Mouse (Mus musculus) neural tube, embryonic 14.5 days (tissue): ENCODE data around the gene Gipc1. TPM values are rescaled to one million over a fixed set of nuclear protein-coding genes. Genes with fewer than 3 reads are reported as not detected.

Experiments
- ATAC-seq: fragments of 200-750 bp; cut with Nextera tagmentation; 2 replicates; pipeline ENCODE4 v1.8.0; 2017; ENCODE audit warnings: low read depth, mild to moderate bottlenecking, moderate TSS enrichment, moderate library complexity
- H3K27ac ChIP-seq: fragments of 300-500 bp; sonication (generic); 2 replicates; pipeline ENCODE4 v1.5.1; 2014; ENCODE audit warnings: low read depth, mild to moderate bottlenecking, control low read depth, low read length, moderate library complexity, mixed read lengths
- H3K27me3 ChIP-seq: fragments of 300-500 bp; sonication (generic); 2 replicates; pipeline ENCODE4 v1.6.1; 2014; ENCODE audit warnings: low read length; ENCODE audit not compliant: control insufficient read depth, insufficient read depth
- H3K36me3 ChIP-seq: fragments of 300-500 bp; sonication (generic); 2 replicates; pipeline ENCODE4 v1.6.1; 2014; ENCODE audit warnings: low read length, mixed read lengths; ENCODE audit not compliant: control insufficient read depth, insufficient read depth
- H3K4me1 ChIP-seq: fragments of 300-500 bp; sonication (generic); 2 replicates; pipeline ENCODE4 v1.6.1; 2014; ENCODE audit warnings: low read length; ENCODE audit not compliant: control insufficient read depth, insufficient read depth
- H3K4me2 ChIP-seq: fragments of 300-500 bp; sonication (generic); 2 replicates; pipeline ENCODE4 v1.6.1; 2014; ENCODE audit warnings: mild to moderate bottlenecking, low read depth, low read length, control low read depth
- H3K4me3 ChIP-seq: fragments of 300-500 bp; sonication (generic); 2 replicates; pipeline ENCODE4 v1.5.1; 2014; ENCODE audit warnings: low read depth, low read length, control low read depth, mixed read lengths
- H3K9ac ChIP-seq: fragments of 300-500 bp; sonication (generic); replicated peaks from 2 replicates; pipeline ENCODE4 v1.6.1; 2014; ENCODE audit warnings: low read depth, mild to moderate bottlenecking, control low read depth, low read length, mixed read lengths
- H3K9me3 ChIP-seq: fragments of 300-500 bp; sonication (generic); 2 replicates; pipeline ENCODE4 v1.6.1; 2016; ENCODE audit warnings: low read length; ENCODE audit not compliant: control insufficient read depth
- WGBS: fragments of 180-500 bp; shearing (Covaris S2); extraction: QIAGEN DNeasy Blood & Tissue Kit; methylation state at CpG from one replicate; pipeline ENCODE4 v1.1.7; 2014; 5-methylcytosine and 5-hydroxymethylcytosine counted together
- polyA plus RNA-seq: library from polyadenylated mRNA; unstranded; fragments of >200 nt; fragmentation: Nextera tagmentation; extraction: Ambion mirVana; gene quantifications from 2 replicates; pipeline ENCODE4 v1.2.1, GENCODE M21; 2014

The Gipc1 gene
- polyA plus RNA-seq, 1 experiment from 2014 or later: 90.2 TPM

- peaks cover 17% of the 10 kb centered on the region for H3K4me1 ChIP-seq
- H3K4me3 ChIP-seq: peak overlapping the region; percentile 91
- no peaks in the 10 kb centered on the region for H3K9me3 ChIP-seq
- peak overlapping the region; percentile 95 for H3K9ac ChIP-seq
- WGBS: 43% methylated on average over 9 of the region's 9 CpGs
- no peaks in the 10 kb centered on the region for H3K27me3 ChIP-seq
- no peak for ATAC-seq
- H3K36me3 ChIP-seq: no peaks in the 10 kb centered on the region
- H3K27ac ChIP-seq: 0 out of 2 replicates have a peak overlapping the region, but pooled peaks have one; percentile 22
- peak overlapping the region; percentile 86 for H3K4me2 ChIP-seq
Measured at GRCm38 (mm10) chr8:83699566-83699965, 47.1 kb downstream of the Gipc1 start.

DNA sequence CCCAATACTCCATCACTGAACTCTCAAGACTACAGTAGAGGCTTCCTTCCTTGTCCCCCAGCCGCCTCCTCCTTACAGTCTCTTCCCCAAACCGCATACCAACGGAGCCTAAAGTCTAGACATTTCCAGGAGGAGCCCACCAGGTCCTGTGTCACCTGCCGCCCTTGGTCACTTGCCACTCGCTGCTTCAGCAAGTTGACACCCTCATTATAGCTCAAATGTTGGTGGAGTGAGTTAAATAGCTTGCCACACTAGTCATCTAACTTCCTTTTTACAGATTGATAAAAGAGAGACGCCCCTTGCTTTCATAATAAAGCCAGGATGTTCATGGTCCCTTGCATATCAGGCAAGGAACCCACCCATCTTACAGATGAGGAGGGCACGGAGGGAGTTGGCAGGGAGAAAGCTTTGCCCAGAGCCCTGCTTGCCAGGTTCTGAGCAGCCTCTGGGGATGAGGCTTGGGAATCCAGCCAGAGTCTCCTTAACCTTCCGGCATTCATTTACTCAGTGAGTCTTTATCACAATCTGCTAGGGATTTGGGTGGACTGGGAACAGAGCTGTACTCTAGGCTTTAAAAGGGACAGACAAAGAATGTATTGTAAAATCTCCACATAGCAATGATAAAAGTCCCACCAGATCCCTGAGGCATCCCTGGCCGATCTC lies 48.1 kb downstream of the Gipc1 start:
- Histone ChIP-seq H3K27me3 (no peaks in the 10 kb centered on the region), H3K9me3 (no peaks in the 10 kb centered on the region), H3K27ac (no peak overlapping the region), H3K4me1 (peaks cover 17% of the 10 kb centered on the region), H3K4me2 (no peak overlapping the region), H3K4me3 (no peak overlapping the region), H3K9ac (no peak overlapping the region), H3K36me3 (no peaks in the 10 kb centered on the region)
- ATAC-seq: no peak
- 77% methylated on average over 9 of the region's 9 CpGs for WGBS

GRCm38 (mm10) chr8:83703426-83703825 lies 50.9 kb downstream of the Gipc1 start:
- no peak overlapping the region for H3K4me2 ChIP-seq
- H3K9me3 ChIP-seq: no peaks in the 10 kb centered on the region
- WGBS: 85% methylated on average over 4 of the region's 4 CpGs
- H3K4me1 ChIP-seq: peaks cover 4% of the 10 kb centered on the region; the same call in 1 of the 2 replicates
- no peak overlapping the region for H3K4me3 ChIP-seq
- H3K36me3 ChIP-seq: no peaks in the 10 kb centered on the region
- no peak overlapping the region for H3K9ac ChIP-seq
- no peak overlapping the region for H3K27ac ChIP-seq
- H3K27me3 ChIP-seq: no peaks in the 10 kb centered on the region
- ATAC-seq: no peak

DNA sequence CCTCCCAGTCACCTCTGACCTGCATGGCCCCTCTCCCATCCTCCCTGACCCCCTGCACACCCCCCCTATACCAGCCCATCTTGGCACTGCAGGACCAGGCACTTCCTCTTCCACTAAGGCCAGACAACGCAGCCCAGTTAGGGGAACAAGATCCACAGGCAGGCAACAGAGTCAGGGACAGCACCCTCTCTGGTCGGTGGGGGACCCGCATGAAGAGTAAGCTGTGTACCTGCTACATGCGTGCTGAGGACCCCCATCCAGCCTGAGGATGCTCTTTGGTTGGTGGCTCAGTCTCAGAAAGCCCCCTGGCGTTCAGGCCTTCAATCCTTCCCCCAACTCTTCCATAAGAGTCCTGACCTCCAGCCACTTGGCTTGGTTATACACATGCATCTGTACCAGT lies 53.9 kb downstream of the Gipc1 start:
- Histone ChIP-seq H3K9me3 (no peaks in the 10 kb centered on the region), H3K4me2 (no peak overlapping the region), H3K27ac (no peak overlapping the region), H3K4me3 (no peak overlapping the region), H3K36me3 (no peaks in the 10 kb centered on the region), H3K27me3 (no peaks in the 10 kb centered on the region), H3K4me1 (no peaks in the 10 kb centered on the region), H3K9ac (no peak overlapping the region)
- no peak for ATAC-seq
- WGBS: 62% methylated on average over 5 of the region's 5 CpGs

DNA sequence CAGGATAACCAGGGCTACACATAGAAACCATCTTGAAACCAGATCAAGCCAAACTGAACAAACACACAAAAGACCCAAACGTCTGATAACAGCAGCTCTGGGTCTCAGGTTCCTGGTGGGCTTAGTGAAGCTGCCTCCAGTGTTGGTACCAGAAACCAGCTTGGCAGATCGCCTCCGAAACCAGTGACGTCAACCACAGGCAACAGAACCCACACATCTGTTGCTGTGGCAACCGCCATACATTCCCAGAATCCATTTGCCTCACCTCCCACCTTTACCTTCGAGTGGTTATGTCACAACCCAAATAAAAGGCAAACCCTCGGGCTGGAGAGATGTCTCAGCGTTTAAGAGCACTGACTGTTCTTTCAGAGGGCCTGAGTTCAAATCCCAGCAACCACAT lies 55.1 kb downstream of the Gipc1 start:
- no peaks in the 10 kb centered on the region for H3K27me3 ChIP-seq
- H3K36me3 ChIP-seq: no peaks in the 10 kb centered on the region
- no peak overlapping the region for H3K4me3 ChIP-seq
- H3K4me1 ChIP-seq: no peaks in the 10 kb centered on the region
- no peak overlapping the region for H3K4me2 ChIP-seq
- no peaks in the 10 kb centered on the region for H3K9me3 ChIP-seq
- ATAC-seq: no peak
- no peak overlapping the region for H3K9ac ChIP-seq
- WGBS: 82% methylated on average over 8 of the region's 8 CpGs
- no peak overlapping the region for H3K27ac ChIP-seq

Other genes with a start within 250 kb of the Gipc1 start
- 269 and 301 TPM in 2 replicates for gene Scoc, start 194.3 kb upstream of the Gipc1 start, polyA plus RNA-seq
- gene Olfr370, start 116.9 kb upstream of the Gipc1 start, polyA plus RNA-seq: not detected in 2 replicates
- 348 and 353 TPM in 2 replicates for gene Ndufb7, start 86.0 kb upstream of the Gipc1 start, polyA plus RNA-seq
- 1,479 and 1,754 TPM in 2 replicates for gene Tecr, start 44.7 kb upstream of the Gipc1 start, polyA plus RNA-seq
- gene Dnajb1, start 44.5 kb upstream of the Gipc1 start, polyA plus RNA-seq: 54.3 and 55.2 TPM in 2 replicates
- 0.71 and 1.4 TPM in 2 replicates for gene Ptger1, start 14.0 kb downstream of the Gipc1 start, polyA plus RNA-seq
- 25.1 and 27.7 TPM in 2 replicates for gene Pkn1, start 46.5 kb downstream of the Gipc1 start, polyA plus RNA-seq
- 82.6 and 83.3 TPM in 2 replicates for gene Ddx39, start 62.5 kb downstream of the Gipc1 start, polyA plus RNA-seq
- 8.8 and 13.5 TPM in 2 replicates for gene Adgre5, start 88.6 kb downstream of the Gipc1 start, polyA plus RNA-seq
- gene Adgrl1, start 247.4 kb downstream of the Gipc1 start, polyA plus RNA-seq: 60.8 and 75.0 TPM in 2 replicates